ENCODE assay signal across 28 mouse cellular contexts in the genomic region with DNA sequence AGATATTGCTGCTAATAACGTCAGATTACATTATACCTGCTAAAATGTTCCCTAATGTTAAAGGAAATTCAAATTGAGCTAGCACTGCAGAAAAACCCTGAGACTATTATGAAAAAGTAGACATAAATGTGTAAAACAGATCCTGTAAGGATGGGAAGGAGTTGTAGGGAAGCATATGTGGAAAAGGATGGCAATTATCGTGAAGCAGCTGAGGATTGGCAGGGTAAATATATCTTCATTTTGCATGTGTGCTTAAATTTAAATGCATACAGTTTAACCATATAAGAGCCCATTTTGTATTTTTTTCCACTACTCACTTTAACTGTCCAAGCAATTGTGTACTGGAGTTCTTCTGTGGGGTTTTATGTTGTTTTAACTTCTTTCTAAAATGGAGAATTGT.
"Had no signal": no experiment of that assay in that cellular context is flagged by ENCODE, and none has a peak within 500 bp of the region (broad histone marks: within the 10 kb centered on the region; RNA-seq: fewer than 3 reads in every experiment).

No protein-coding gene starts in this region.

- H3K4me2 ChIP-seq: heart, embryonic 11.5 days; heart, embryonic 13.5 days; heart, embryonic 15.5 days; hindbrain, embryonic 13.5 days; hindbrain, embryonic 15.5 days; kidney, embryonic 15.5 days; limb, embryonic 13.5 days; limb, embryonic 15.5 days; liver, embryonic 12.5 days had no signal

- DNase-seq: gastrocnemius, postnatal 14 days; gastrocnemius, postnatal 36 days; heart, adult 11 months; heart, adult 2 months; heart, postnatal 14 days; heart, postnatal 36 days; kidney, adult 11 months; kidney, adult 2 months; kidney, adult 9 months; kidney, postnatal 14 days; kidney, postnatal 36 days; layer of hippocampus, adult 9-11 months; layer of hippocampus, postnatal 36 days; left cerebral cortex, postnatal 4 days had no signal

- H3K9ac ChIP-seq: heart, embryonic 13.5 days; heart, embryonic 15.5 days; hindbrain, embryonic 13.5 days; hindbrain, embryonic 15.5 days; kidney, embryonic 15.5 days; limb, embryonic 13.5 days; limb, embryonic 15.5 days; liver, embryonic 12.5 days; liver, embryonic 14.5 days had no signal

- H3K36me3 ChIP-seq: heart, embryonic 13.5 days; heart, embryonic 15.5 days; hindbrain, embryonic 10.5 days; hindbrain, embryonic 13.5 days; hindbrain, embryonic 15.5 days; kidney, embryonic 15.5 days; limb, embryonic 13.5 days; limb, embryonic 15.5 days; liver, embryonic 12.5 days had no signal

- H3K4me3 ChIP-seq: heart, adult 2 months; heart, embryonic 13.5 days; heart, embryonic 15.5 days; hindbrain, embryonic 10.5 days; hindbrain, embryonic 13.5 days; hindbrain, embryonic 15.5 days; kidney, embryonic 15.5 days; limb, embryonic 13.5 days; limb, embryonic 15.5 days; liver, embryonic 12.5 days had no signal

- ATAC-seq: hindbrain, postnatal 0 days; intestine, embryonic 16.5 days; liver, embryonic 12.5 days had no signal

- H3K9me3 ChIP-seq: heart, embryonic 13.5 days; heart, embryonic 15.5 days; hindbrain, embryonic 10.5 days; hindbrain, embryonic 13.5 days; hindbrain, embryonic 15.5 days; kidney, embryonic 15.5 days; limb, embryonic 13.5 days; limb, embryonic 15.5 days; liver, embryonic 12.5 days had no signal

- H3K4me1 ChIP-seq: heart, embryonic 13.5 days; heart, embryonic 15.5 days; hindbrain, embryonic 10.5 days; hindbrain, embryonic 13.5 days; hindbrain, embryonic 15.5 days; kidney, embryonic 15.5 days; limb, embryonic 13.5 days; limb, embryonic 15.5 days; liver, embryonic 12.5 days had no signal

- H3K27ac ChIP-seq: heart, adult 2 months; heart, embryonic 13.5 days; heart, embryonic 15.5 days; hindbrain, embryonic 10.5 days; hindbrain, embryonic 13.5 days; hindbrain, embryonic 15.5 days; hindbrain, postnatal 0 days; kidney, embryonic 15.5 days; kidney, postnatal 0 days; limb, embryonic 13.5 days; limb, embryonic 15.5 days; liver, embryonic 12.5 days; liver, embryonic 14.5 days had no signal

- H3K27me3 ChIP-seq: heart, embryonic 13.5 days; heart, embryonic 15.5 days; hindbrain, embryonic 13.5 days; hindbrain, embryonic 15.5 days; kidney, embryonic 15.5 days; limb, embryonic 13.5 days; limb, embryonic 15.5 days; liver, embryonic 12.5 days had no signal
